Mouse (Mus musculus) limb, embryonic 14.5 days (tissue): ENCODE measurements around the gene Cd180. TPM values are rescaled to one million over a fixed set of nuclear protein-coding genes. Genes with fewer than 3 reads are reported as not detected.

Experiments used
- ATAC-seq: fragments of 200-750 bp; cut with Nextera tagmentation; 2 replicates; pipeline ENCODE4 v1.8.0; 2017; ENCODE audit warnings: low read depth, moderate number of reproducible peaks, moderate TSS enrichment; ENCODE audit not compliant: low FRiP score
- DNase-seq: peaks from one replicate; pipeline ENCODE4 v3.0.0-alpha.2; 2015; ENCODE audit warnings: low spot score
- H3K27ac ChIP-seq: fragments of 300-500 bp; sonication (generic); replicated peaks from 2 replicates; pipeline ENCODE4 v1.5.1; 2014; ENCODE audit warnings: low read depth, mild to moderate bottlenecking, low read length, moderate library complexity, mixed read lengths
- H3K27me3 ChIP-seq: fragments of 300-500 bp; sonication (generic); 2 replicates; pipeline ENCODE4 v1.6.1; 2014; ENCODE audit warnings: low read length, mixed read lengths; ENCODE audit not compliant: control insufficient read depth, insufficient read depth
- H3K36me3 ChIP-seq: fragments of 300-500 bp; sonication (generic); 2 replicates; pipeline ENCODE4 v1.6.1; 2014; ENCODE audit warnings: mild to moderate bottlenecking, low read length, moderate library complexity, mixed read lengths; ENCODE audit not compliant: control insufficient read depth, insufficient read depth
- H3K4me1 ChIP-seq: fragments of 300-500 bp; sonication (generic); 2 replicates; pipeline ENCODE4 v1.6.1; 2014; ENCODE audit warnings: antibody characterized with exemption, low read length, mixed read lengths; ENCODE audit not compliant: control insufficient read depth, insufficient read depth
- H3K4me2 ChIP-seq: fragments of 300-500 bp; sonication (generic); replicated peaks from 2 replicates; pipeline ENCODE4 v1.6.1; 2014; ENCODE audit warnings: low read depth, mild to moderate bottlenecking, low read length, moderate library complexity; ENCODE audit not compliant: severe bottlenecking
- H3K4me3 ChIP-seq: fragments of 300-500 bp; sonication (generic); replicated peaks from 2 replicates; pipeline ENCODE4 v1.5.1; 2014; ENCODE audit warnings: low read length
- H3K9ac ChIP-seq: fragments of 300-500 bp; sonication (generic); 2 replicates; pipeline ENCODE4 v1.6.1; 2014; ENCODE audit warnings: mild to moderate bottlenecking, low read depth, low read length, moderate library complexity; ENCODE audit not compliant: severe bottlenecking
- H3K9me3 ChIP-seq: fragments of 300-500 bp; sonication (generic); 2 replicates; pipeline ENCODE4 v1.6.1; 2016; ENCODE audit warnings: low read length; ENCODE audit not compliant: control insufficient read depth
- POLR2A ChIP-seq: fragments of 200-500 bp; IDR thresholded peaks from 2 replicates; pipeline ENCODE4 v1.8.0; 2012; ENCODE audit warnings: inconsistent platforms, mild to moderate bottlenecking, moderate library complexity, borderline replicate concordance; ENCODE audit not compliant: insufficient read depth, insufficient read length; ENCODE audit errors: extremely low read depth
- WGBS: fragments of 180-500 bp; shearing (Covaris S2); extraction: QIAGEN DNeasy Blood & Tissue Kit; methylation state at CpG from one replicate; pipeline ENCODE4 v1.1.7; 2014; 5-methylcytosine and 5-hydroxymethylcytosine counted together
- polyA plus RNA-seq, 2 experiments: library from polyadenylated mRNA; depleted of rRNA in 1 of 2; stranded (reverse) in 1 of 2; unstranded in 1 of 2; fragments of >200 nt; fragmentation: Nextera tagmentation in 1 of 2; extraction: Ambion mirVana in 1 of 2; gene quantifications; 2 replicates each; pipeline versions ENCODE4 v1.2.1 to v1.2.3; 2012 to 2014

Gene Cd180
- polyA plus RNA-seq, 2 experiments, result 0.61 to 1.2 TPM

DNA sequence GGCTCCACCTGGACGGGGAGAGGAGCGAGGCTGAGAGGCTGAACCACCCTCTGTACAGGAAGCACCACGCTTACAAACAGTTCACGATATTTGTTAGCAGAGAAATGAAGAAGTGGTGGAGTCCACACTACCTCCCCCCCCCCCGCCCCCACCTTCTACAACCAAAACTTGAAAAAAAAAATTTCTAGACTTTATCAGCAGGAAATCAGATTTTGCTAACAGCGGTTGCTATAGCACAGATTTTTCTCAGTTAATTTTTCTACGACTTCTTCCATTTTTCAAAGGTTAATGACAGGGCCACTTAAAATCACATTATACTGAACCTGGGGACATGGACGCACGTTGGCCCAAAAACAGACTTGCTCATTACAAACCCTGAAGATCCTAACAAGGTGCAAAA is 68.1 kb downstream of the Cd180 start:
- no peak for DNase-seq
- no peaks in the 10 kb centered on the region for H3K9me3 ChIP-seq
- H3K27ac ChIP-seq, result no peak overlapping the region
- ATAC-seq, result no peak
- H3K27me3 ChIP-seq, result no peaks in the 10 kb centered on the region
- TF ChIP-seq POLR2A, result no peak
- H3K4me2 ChIP-seq, result no peak overlapping the region
- H3K9ac ChIP-seq, result no peak overlapping the region
- no peak overlapping the region for H3K4me3 ChIP-seq
- no peaks in the 10 kb centered on the region for H3K4me1 ChIP-seq
- H3K36me3 ChIP-seq, result peaks cover 35% of the 10 kb centered on the region
- 61% methylated on average over 9 of the region's 9 CpGs for WGBS

DNA sequence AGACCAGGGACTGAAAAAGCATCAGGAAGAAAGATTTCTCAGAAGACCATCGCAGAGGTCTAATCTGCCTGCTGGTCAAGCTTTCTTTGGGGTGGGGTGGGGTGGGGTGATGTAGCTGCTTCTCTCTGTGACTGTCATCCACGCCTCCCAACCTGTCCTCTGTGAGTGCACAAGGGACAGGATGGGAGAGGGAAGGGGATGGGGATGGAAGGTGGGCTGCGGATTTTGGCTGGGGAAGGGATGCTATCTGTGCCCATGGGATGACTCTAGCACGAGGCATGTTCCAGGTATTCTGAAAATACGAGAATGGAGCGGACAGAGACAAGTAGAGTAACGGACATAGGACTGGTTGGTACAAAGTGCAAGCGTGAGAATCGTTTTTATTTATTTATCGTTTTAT is 68.8 kb downstream of the Cd180 start:
- Histone ChIP-seq H3K27ac (no peak overlapping the region), H3K9me3 (no peaks in the 10 kb centered on the region), H3K4me3 (no peak overlapping the region), H3K9ac (no peak overlapping the region), H3K36me3 (peaks cover 35% of the 10 kb centered on the region), H3K27me3 (no peaks in the 10 kb centered on the region), H3K4me2 (no peak overlapping the region), H3K4me1 (no peaks in the 10 kb centered on the region)
- no peak for TF ChIP-seq POLR2A
- DNase-seq (no peak), ATAC-seq (no peak)
- WGBS, result 93% methylated on average over 10 of the region's 10 CpGs

DNA sequence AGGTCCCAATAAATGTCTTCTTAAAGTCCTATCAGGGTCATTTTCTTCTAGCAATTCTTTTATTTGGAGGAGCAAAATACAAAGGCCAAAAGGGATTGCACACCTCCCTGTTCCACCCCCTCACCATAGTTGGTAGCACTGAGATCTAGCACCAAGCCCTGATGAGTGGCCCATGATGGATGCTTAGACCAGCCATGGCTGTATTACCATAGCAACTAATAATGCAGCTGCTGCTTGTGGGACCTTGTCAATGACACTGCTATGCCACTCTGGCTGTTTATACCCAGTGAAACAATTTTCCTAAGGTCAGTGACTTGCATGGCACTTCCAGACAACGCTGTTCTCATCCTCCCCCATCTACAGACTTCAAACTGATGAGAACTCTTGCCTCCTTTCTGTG is 70.9 kb downstream of the Cd180 start:
- ATAC-seq (no peak), DNase-seq (no peak)
- Histone ChIP-seq H3K9me3 (no peaks in the 10 kb centered on the region), H3K36me3 (peaks cover 19% of the 10 kb centered on the region), H3K27me3 (no peaks in the 10 kb centered on the region), H3K9ac (no peak overlapping the region), H3K27ac (no peak overlapping the region), H3K4me1 (no peaks in the 10 kb centered on the region), H3K4me2 (no peak overlapping the region), H3K4me3 (no peak overlapping the region)
- 90% methylated on average over 1 of the region's 1 CpGs for WGBS
- no peak for TF ChIP-seq POLR2A

DNA sequence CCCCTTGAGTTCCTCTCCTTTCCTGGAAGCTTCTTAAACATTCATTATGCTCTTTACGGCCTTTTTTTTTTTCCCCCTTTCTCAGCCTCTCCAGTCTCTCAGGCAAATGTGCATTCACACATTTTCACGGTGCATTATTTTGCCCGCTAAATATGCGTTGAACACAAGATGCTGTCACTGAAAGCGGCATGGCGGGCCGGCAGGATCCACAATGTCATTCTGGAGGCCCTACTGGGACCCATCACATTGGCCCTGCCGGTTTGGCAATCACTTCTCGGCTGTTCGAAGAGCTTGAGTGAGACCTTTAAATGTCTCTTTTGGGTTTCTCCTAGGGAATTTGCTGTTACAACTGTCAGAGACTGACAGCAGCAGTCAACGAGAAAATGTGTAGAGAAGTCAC is 71.9 kb downstream of the Cd180 start:
- no peak for DNase-seq

DNA sequence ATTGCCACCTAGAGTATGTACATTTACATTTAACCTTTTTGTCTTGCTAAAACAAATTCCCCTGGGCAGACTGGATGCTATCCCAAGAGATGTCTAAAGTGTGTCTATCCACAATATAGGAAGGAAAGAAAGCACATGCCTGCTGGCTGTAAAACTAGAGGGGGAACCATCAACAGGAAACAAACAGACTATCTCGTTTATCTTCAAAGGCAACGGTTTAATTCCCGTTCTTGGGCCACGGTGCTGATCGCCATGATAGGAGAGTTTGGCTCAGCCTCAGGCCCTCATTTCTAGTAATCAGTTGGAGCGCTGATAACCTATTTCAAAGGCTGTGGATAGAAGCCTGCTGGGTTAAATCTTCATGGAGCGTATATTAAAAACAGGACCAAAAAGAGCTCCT is 73.8 kb downstream of the Cd180 start:
- H3K4me3 ChIP-seq, result no peak overlapping the region
- ATAC-seq (no peak), DNase-seq (no peak)
- peaks cover 10% of the 10 kb centered on the region; the same call in 1 of the 2 replicates for H3K36me3 ChIP-seq
- no peaks in the 10 kb centered on the region for H3K27me3 ChIP-seq
- no peaks in the 10 kb centered on the region; the same call in 1 of the 2 replicates for H3K4me1 ChIP-seq
- H3K27ac ChIP-seq, result no peak overlapping the region
- H3K9me3 ChIP-seq, result no peaks in the 10 kb centered on the region
- WGBS, result 65% methylated on average over 7 of the region's 7 CpGs
- no peak overlapping the region for H3K4me2 ChIP-seq
- no peak overlapping the region for H3K9ac ChIP-seq
- no peak for TF ChIP-seq POLR2A

More for the DNA sequence above, 71.9 kb downstream of the Cd180 start:
- TF ChIP-seq POLR2A, result no peak
- Histone ChIP-seq H3K4me1 (no peaks in the 10 kb centered on the region), H3K36me3 (peaks cover 19% of the 10 kb centered on the region), H3K4me2 (no peak overlapping the region), H3K4me3 (no peak overlapping the region), H3K9me3 (no peaks in the 10 kb centered on the region), H3K27ac (no peak overlapping the region), H3K9ac (no peak overlapping the region), H3K27me3 (no peaks in the 10 kb centered on the region)
- ATAC-seq, result no peak
- 85% methylated on average over 11 of the region's 11 CpGs for WGBS

DNA sequence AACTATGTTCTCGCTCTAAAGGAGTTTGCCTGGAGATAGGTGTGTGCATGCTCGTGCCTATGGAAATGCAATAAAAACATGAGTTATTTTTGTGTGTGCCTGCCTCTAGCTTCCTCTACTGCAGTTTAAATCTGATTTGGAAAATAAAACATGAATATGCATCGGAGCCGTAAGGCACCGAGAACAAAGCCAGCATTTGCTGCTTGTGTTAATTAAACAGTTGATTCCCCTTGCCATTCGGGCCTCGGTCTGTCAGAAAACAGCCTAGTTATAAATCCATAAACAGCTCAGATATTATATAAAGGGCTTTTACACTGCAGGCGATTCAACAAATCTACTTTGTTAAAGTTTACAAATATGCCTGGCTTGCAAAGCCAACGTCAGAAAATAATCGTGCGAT is 75.2 kb downstream of the Cd180 start:
- Histone ChIP-seq H3K27ac (no peak overlapping the region), H3K36me3 (peaks cover 10% of the 10 kb centered on the region; the same call in 1 of the 2 replicates), H3K4me3 (no peak overlapping the region), H3K9ac (no peak overlapping the region), H3K9me3 (no peaks in the 10 kb centered on the region), H3K4me1 (no peaks in the 10 kb centered on the region; the same call in 1 of the 2 replicates), H3K27me3 (no peaks in the 10 kb centered on the region), H3K4me2 (no peak overlapping the region)
- ATAC-seq (no peak), DNase-seq (no peak)
- 65% methylated on average over 11 of the region's 11 CpGs for WGBS
- TF ChIP-seq POLR2A, result no peak
